Mouse (Mus musculus) cerebellum, postnatal 10 days (tissue): ENCODE measurements at regions not wholly inside any gene's neighbourhood (a gene's known extent, or its start where the extent isn't known, plus 50 kb on each side); places are given as distances from the start of the nearest gene placed in this dataset.
A peak's percentile ranks its signal among the peaks of the same experiment; 100 is the strongest.

ENCODE experiments used
- DNase-seq, 2 experiments: peaks; one replicate each; pipeline ENCODE4 v3.0.0; 2021; ENCODE audit warnings: mixed read lengths in 2 of 2

DNA sequence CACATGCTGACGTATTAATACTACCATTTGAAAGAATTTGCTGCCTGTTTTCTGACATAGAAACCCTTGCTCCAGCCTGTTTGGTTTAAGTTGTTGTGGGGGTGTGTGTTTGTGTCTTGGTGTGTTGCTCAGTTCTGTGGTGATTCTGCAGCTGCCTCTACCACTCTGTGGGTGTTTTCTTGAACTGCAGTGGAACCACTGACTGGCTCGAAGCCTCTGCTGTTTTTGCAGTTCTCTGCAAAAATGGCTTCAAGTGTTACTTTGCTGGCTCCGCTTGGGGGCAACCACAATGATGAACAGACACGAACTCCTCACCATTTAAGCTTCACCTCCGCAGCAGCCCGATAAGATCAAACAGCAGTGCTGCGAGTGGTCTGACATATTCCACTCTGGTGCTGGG is 274.6 kb downstream of the Ets1 start:
- no peak for DNase-seq

DNA sequence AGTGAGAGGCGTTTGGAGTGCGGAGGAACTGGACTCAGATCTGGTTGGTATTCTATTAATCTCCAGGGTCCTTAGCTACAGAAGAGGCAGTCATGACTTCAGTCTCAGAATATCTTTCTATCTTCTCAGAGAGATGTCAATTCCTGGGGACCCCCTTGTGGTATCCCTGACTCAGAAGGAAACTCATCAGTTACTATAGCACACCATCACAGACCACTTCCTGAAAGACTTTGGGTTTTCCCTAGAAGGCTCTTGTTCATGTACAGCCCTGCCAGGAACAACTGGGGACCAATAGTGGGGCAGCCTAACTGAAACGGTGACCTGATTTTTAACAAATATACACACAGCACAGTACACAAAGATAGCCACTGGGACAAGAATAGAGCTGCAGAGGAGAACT is 279.6 kb downstream of the Ets1 start:
- DNase-seq = no peak

DNA sequence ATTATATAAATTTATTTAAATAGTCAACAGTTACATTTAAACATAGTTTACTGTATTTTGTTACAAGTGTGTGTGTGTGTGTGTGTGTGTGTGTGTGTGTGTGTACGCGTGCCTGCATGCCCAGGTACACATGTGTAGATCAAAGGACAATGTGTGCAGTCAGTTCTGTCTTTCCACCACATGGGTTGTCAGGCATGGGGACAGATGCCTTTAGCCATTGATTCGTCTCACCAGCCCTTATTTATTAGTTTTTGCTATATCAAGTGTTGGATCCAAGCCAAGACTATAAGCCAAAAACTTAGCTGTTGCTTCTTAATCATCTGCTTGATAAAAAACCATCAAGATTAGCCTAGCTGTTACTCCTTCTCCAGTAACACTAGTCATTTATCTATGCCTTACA is 280.7 kb downstream of the Ets1 start:
- DNase-seq = no peak

DNA sequence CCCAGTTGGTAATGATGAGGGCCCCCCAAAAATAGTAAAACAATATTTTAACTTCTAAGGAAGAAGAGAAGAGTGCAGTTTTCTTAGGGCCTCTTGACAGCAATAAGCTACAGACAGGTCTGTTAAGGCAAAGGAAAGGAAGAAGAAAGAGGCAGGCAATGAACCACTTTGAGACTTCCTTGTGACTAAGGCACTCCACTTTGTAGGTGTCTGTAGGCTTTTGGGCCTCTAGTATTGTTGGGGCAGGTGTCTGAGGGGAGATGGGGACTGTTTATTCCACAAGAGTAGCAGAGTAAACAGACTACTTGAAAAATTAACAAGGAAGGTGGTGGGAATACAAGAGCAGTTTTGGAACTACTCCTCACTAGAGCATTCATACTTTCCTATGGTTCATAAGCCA is 287.9 kb downstream of the Ets1 start:
- DNase-seq = no peak

DNA sequence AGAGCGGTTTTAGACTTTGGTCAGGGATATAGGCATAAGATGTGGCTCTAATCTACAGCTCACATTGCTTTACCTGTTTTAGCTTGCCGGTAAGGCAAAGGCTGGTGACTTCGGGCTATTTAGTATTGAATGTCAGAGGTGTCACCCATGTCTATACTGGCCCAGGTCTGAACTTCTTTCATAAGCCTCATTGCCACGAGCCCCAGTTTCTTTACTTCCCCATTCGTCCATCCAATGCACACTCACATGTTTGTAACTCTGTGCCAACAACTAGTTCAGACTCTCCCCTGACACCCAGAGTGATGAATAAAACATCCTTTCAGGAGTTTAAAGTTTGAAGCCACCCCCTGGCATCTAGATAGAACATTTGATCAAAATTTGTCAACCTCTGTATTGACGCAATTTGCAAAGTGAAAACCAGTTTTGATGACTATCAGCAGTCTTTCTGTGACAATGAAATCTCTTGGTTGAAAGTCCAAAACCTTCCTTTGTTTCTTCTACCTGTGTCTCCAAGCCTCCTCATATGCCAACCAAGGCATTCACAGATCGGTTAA is 288.4 kb downstream of the Ets1 start:
- DNase-seq = no peak

DNA sequence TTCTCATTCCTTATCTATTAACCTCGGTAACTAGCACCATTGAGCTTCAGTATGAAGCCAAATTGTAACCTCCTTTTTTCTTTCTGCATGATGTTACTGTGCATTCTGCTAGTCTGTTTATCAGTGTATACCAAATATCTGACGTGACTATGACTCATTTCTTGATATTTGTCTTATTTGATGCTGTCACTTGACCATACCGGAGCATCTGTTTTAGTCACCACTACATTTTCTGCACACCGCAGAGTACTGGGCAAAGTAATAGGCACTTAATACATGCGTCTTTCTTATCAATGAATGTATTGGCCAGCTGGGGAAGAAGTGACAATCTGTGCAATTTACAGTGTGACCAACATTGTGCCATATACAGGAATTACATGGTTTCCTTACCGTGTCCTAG is 289.0 kb downstream of the Ets1 start:
- no peak for DNase-seq

DNA sequence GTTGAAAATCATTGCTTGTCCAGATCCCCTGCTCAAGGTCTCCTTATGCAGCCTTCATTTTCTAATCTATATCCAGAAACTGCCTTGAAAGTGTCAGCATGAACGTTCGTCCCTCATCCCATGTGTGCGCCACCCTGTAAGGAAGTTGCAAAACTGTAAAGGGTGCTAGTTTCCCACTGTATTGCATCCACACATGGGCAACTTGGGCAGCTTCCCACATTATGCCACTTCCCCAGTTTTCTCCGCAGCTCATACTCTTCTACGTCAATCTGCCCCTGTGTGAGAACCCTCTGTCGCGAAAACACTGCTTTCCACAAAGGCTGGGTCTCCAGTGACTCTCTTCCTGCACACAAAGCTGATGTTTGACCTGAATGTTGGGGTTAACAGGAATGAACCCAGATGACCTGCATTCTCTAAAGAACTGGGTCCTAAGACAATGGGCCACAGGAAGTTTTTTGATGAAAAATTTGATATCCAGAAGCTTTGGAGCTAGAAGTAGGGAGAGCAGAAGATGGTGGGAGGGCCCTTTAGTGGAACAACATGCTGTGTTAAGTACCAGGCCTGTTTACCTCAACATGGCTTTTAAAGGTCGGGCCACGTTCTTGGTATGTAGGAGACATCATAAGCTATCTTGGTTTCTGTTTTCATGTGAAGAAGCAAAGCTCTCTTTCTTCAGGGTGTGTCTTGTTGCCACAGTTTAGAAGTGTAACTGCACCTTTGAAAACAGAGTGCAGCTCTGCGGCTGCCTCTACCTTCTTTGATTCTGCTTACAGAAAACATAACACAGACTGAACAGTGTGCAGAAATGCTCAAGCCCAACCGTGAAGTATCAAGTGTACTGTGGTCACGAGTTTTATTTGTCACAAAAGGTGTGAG is 289.9 kb downstream of the Ets1 start:
- DNase-seq = no peak

DNA sequence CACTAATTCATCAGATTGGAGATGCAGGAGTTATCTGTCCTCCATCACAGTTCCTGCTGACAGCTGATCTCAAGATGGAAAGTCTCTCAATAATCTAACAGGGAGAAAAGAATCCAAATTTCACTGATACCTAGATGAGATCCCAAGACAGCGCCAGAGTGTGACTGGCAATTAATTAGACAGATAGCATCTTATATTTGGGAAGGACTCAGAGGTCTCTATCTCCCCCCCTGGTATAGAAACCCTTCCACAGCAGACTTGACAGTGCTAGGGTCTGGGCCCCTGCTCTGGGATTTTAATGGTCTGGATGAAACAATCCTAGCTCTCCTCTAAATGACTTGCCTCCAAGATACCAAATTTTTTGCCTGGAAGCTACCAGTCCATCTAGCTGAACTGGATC is 291.6 kb downstream of the Ets1 start:
- DNase-seq = no peak

DNA sequence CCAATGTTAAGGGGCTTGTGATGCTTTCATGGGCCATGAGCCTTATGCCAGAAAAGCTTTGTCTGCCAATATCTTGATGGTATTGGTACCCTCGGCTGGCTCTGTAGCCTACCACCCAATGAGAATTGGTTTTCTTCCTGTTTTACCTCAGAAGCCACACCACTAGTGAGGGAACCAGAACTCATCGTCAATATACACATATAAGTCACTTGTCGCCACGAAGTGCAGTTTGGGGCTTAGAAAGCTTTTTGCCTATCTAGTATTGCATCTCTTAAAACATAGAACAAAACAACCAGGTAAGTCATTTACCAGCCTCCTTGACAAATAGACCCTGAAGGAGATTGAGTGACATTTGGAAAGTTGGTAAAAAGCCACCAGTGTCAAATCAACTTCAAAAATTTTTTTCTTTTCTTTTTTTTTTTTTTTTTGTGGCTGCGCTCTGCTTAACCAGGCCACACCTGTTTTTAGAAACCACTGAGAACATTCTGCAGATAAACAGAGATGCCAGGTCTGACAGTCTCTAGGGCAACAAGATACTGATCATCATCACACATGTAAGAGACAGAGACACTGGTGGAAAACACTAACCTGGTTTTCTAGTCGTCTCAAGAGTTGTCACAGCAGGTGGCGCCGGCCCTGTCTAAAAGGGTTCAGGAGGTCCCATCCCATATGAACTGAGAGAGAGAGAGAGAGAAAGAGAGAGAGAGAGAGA is 292.4 kb downstream of the Ets1 start:
- no peak for DNase-seq

DNA sequence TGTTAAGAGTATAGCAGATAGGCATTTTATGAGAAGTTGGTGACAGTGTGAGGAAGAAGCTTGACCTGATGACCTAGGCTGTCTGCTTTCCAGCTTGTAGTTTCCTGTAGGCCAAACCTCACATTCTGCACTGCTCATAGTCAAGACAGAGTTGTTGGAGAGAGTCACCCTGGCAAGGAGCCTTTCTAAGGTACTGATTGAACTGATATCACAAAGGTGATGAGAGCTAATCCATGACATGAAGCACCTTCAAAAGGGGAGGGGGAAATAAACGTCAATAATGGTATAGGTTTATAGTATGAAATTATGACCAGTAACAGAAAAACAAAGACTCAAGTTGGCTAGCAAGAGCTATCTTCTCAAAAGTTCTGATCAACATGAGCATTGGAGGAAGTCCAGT is 293.3 kb downstream of the Ets1 start:
- no peak for DNase-seq

DNA sequence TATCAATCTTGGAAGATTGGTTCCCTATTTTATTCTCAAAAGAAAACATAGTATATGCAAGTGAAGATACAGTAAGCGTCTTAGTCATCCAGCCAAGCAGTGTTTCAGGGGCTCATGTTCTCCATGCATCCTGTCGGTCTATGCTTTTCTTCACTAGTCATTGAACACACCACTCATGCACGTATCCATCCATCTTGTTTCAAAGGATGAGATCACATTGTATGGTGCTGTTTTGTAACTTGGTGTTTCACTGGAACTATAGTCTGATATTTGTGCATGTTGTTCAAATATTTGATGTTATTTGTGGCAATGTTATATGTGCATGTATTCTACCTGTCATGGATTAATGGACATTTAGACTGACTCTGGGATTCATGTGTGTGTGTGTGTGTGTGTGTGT is 293.8 kb downstream of the Ets1 start:
- DNase-seq = no peak

DNA sequence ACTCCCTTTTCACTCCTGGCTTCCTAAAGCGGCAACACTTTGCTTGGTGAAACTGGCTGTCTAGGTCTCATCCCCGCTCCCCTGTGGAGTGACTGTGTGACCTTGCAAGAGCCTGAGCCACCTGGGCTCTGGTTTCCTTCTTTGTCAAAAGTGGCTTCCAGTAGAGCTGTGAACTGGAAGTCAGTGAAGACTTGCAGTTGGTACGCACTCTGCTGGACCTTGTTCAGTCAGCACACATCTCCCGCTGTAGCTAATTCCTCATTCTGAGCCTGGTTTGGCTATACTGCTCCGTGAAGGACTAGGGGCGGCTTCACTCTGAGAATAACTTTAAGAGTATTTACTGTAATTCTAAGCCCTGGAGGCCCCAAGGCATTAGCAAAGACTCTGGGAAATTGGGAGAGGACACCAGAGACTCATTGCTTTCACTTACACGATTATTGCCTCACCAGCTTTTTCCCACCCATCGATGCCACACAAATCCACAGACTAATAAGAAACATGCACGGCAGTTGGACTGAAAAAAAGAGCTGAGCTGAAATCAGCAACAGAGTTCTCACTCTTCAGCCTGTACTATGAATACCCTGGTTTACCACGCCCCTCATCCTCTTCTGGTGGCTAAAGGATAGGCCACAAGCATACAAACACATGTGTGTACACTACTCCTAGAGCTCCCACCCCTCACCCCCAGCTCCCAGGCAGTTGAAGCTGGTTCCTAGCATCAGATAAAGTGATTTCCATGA is 295.4 kb downstream of the Ets1 start:
- peak in 1 of 2 experiments; percentile 4 for DNase-seq

DNA sequence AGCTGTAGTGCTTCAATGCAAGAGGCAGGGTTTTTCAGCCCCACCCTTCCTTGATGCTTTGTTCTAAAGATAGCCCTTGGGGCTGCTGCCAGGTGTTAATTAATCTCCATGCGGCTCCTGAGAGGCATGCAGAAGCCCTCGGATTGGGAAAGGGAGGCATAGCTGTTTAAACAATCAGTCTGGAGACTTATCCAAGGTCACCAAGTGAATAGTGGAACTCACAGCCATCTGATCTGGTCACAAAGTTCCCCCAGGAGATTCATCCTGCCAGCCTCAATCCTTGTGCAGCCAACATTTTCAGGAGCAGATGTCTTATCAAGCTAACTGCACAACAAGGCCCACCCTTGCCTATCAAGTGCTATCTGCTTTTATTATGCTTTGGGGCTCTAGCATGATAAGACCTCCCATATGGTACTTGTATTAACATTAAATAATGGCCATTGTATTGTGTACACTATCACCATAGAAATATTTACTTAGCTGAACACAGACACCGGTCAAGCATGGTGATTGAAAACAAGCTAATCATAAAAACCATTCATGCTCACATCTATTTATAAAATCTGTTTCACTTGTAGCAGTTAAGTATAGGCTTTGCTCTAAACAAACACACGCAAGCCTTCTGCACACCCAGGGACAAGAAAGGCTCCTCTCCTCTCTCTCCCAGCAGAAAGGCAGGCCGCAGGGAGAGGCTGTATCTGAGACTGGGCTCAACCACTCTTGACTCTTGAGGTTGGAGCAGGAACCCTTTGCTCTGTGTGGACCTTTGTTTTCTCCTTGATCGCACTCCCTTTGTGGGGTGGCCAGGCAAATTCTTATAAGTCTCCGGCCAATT is 297.4 kb downstream of the Ets1 start:
- DNase-seq = peak in 1 of 2 experiments; percentile 4

DNA sequence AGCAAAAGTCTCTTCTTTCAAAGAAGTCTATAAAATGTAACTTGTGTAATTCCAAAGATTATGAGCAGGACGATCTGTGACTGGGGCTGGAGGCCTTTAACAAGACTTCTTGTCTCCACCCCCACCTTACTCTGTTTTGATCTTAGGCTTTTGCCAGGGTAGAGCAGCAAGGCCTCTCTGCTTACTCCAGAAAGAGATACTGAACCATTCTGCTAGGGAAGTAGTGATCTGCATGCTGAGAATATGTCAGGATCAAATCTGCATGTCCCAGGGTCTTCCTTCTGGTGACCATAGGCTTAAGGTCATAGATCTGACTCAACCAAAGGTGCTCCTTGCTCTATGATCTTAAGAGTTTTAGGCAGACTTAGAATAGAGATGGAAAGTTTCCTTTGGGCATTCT is 298.4 kb downstream of the Ets1 start:
- DNase-seq = no peak

DNA sequence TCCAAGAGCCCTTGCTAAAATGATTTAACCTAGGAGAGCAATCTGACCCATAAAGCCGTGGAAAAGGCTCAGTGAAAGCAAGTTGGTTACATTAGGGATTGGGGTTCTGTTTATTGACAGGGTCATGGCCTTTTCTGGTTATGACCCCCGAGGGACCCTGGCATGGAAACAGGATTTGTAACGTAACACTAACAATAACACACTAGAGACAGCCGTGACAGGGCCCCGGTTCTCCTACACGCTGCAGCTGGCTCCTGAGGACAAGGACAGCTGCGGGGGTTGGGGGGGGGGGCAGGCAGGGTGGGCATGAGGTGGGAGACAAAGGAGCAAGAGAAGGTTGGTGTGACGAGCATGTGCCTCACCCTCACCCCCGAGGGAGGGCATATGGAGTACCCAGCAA is 300.4 kb downstream of the Ets1 start:
- DNase-seq = no peak

DNA sequence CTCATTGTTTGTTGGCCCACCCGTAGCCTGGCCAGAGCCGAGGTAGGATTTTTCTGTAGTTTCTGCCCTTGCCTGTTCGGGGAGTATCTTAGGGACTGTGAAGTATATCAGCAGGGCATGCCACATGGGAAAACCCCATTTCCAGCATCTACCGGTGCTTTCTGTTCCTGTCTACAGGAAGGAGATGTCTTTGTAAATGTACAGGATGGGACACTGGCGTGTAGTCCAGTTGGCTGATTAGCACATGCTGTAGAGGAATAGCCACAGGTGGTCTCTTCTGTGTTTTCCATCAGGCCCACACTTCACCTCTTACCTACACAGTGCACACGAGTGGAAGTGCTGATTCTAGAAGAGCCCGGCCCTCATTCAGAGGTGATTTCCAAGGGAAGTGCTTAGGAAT is 301.4 kb downstream of the Ets1 start:
- DNase-seq = no peak

DNA sequence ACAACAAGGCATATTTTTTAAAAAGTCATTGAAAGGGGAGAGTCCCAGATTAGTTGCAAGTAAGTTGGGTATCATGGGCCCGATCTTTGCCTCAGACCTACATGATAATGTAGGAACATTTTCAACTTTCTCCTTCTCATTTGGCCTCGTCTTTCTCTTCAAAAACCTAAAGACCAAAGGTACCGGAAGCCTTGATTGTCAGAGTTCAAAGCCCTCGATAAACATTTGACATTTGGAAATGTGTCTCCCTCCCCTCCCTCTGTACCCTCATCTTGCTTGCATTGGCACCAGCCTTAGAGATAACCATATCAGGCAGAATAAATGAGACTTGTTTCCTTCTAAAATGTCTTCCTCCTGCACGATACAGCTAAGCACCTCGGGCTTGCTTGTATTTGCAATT is 302.8 kb downstream of the Ets1 start:
- DNase-seq = no peak

DNA sequence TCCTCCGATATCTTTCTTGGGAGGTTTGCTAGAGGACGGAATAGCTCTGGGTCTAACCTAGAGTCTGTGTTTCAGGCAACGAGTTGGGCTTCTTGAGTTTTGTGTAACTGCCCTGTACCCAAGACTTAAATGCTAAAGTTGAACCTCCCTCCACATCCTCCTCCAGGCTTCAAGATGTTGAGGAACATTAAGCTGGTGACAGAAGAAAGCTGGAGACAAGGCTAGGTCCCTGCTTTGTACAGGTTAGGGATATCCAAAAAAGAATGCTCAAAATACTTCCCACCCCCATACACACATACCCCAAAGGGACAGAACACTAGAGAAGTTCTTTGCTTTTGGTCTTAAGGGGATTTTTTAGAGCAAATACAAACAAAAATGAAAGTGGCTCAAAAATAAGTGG is 303.6 kb downstream of the Ets1 start:
- DNase-seq = no peak

DNA sequence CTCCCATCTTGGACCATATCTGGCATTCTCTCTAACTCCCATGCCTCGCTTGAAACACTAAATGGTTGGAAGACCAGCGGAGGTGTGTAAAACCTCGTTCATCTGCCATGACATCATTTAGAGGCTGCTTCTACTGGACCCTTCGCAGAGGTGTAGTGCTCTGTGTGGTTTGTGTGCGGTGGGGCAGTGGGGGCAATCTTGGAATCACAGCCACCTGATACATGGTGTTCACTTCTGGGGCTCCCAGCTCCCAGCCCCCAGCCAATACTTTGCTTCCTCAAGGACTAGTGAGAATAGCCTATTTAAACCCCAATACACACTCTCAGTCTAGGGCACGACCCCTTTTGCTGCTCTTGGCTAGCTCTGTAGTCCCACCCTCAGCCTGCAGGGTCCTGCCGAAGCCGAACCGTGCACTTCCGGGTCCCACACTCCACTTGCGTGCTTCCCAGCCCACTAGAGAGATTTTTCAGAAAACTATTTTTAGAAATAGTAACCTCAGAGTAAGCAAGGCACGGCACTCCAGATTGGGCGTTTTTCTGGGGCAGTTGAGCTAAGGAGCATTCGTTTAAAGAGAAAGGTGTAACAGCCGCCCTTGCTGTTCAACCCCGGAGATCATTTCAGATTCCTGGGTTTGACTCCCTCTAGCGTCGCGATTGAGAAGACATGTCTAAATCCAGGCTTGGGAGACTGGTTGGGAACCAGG is 304.2 kb downstream of the Ets1 start:
- DNase-seq = peak; percentile 85 to 89

DNA sequence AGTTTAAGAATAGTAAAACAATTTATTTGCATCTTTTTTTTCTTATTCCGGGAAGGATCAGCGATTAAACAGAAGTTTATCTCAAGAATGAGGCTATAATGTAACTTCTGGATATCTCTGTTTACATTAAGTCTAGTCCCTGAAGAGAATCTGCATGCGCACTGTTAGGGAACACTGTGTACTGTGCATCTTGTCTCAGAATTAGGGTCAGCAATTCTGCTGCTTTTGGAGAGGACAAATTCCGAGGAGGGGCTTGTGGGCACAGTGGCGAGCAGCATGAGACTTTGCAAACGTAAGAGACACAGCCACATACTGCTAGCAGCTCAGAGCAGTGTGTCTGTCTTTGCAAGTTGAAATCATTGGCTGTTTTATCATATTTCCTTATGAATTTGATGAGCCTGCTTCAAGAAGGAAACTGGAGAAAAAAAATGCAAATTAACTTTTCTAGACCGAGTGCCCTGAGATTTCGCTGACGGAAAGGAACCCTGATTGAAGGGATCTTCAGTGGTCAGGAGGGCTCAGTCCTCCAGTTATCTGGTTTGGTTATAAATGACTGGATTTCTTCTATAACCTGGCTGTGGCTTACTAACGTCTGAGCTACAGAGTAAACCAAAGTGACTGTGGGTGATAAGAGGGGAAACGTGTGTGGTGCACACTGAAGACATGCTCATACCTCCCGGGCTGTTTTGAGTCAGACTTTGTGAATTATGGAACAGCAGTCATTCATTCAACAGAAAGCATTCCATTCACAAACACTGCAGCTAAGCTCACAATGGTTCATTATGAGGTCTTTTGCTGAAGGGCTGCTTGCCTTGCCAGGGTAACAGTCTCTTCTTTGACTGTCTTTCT is 305.1 kb downstream of the Ets1 start:
- no peak for DNase-seq

DNA sequence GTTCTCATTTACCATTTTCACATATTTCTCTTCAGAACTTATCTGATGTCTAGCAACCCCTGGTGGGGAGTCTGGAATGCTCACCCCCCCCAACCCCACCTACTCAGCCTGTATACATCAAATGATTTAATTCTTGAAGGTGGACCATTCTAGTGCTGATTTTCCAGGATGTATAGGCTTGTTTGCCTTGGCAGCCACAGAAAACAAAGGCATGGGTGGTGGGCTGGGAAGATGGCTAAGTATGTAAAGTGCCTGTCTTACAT is 305.7 kb downstream of the Ets1 start:
- DNase-seq = peak in 1 of 2 experiments; percentile 5
